Mouse (Mus musculus): ENCODE data around the gene Sox15.

GRCm38 (mm10) chr11:69656065-69656455, 946 bp downstream of the Sox15 start:
- TF ChIP-seq TAL1 (IDR thresholded peaks at IDR 0.05; ENCODE audit: low read length) (no peak), GATA1 (IDR thresholded peaks at IDR 0.05; ENCODE audit: low read length) (no peak)
